Mouse (Mus musculus) urinary bladder, adult 2 months (tissue): ENCODE measurements around the gene Pbld2. TPM values are rescaled to one million over a fixed set of nuclear protein-coding genes. Genes with fewer than 3 reads are reported as not detected.

ENCODE experiments used
- DNase-seq: peaks from one replicate; pipeline ENCODE4 v3.0.0; 2022; ENCODE audit warnings: low spot score
- polyA plus RNA-seq: library from polyadenylated mRNA; depleted of rRNA; stranded (reverse); fragments of >200 nt; gene quantifications from 2 replicates; pipeline ENCODE4 v1.2.3, GENCODE M21; 2012; rRNA removed

Pbld2 gene
- polyA plus RNA-seq = 3.6 and 4.7 TPM in 2 replicates

DNA sequence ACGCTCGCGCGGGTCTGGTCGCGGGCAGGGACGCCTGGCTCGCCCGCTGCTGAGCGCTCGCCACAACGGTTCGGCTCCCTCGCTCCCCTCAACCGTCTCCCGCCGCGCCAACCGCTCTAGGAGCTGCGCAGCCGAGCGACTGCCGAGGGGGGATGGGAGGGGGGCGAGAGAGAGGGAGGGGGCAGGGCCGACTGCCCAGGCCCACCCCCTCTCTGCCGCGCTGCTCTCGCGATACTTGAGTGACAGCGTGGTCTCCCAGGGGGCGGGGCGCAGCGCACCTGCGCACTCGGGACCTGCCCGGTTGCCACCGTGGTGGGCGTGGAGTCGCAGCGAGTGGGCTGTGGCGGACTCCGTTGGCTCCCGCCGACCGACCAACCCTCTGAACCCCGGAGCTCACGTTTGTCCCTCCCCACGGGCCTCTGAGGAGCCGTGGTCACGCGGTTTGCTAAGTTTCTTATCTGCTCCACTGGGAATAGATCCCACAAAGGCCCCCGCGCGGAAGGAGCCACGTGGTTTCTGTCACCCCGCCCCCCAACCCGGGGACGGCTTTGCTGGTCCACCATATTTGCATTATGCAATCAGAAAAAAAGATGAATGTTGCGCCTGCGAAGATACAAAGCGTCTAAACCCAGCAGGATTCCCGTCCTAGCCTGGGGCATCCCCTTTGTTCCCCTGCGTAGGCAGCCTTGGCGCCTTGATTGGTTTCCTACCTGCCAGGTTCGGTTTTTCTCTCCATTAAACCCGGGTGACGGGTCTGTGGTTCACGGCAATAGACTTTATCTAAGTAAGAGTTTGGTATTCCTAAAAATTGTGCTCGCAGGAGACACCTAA, at the start of gene Pbld2, which contains the start of gene Hnrnph3:
TSS of gene Pbld2 (plus strand) at position 567 of the 831 bp plus-strand sequence.
TSS of gene Hnrnph3 (minus strand) at position 469 of the 831 bp plus-strand sequence.
- DNase-seq = peak; percentile 99

- DNase-seq = no peak
Observed at GRCm38 (mm10) chr10:62979667-62980038, 44.5 kb upstream of the Pbld2 start.

DNA sequence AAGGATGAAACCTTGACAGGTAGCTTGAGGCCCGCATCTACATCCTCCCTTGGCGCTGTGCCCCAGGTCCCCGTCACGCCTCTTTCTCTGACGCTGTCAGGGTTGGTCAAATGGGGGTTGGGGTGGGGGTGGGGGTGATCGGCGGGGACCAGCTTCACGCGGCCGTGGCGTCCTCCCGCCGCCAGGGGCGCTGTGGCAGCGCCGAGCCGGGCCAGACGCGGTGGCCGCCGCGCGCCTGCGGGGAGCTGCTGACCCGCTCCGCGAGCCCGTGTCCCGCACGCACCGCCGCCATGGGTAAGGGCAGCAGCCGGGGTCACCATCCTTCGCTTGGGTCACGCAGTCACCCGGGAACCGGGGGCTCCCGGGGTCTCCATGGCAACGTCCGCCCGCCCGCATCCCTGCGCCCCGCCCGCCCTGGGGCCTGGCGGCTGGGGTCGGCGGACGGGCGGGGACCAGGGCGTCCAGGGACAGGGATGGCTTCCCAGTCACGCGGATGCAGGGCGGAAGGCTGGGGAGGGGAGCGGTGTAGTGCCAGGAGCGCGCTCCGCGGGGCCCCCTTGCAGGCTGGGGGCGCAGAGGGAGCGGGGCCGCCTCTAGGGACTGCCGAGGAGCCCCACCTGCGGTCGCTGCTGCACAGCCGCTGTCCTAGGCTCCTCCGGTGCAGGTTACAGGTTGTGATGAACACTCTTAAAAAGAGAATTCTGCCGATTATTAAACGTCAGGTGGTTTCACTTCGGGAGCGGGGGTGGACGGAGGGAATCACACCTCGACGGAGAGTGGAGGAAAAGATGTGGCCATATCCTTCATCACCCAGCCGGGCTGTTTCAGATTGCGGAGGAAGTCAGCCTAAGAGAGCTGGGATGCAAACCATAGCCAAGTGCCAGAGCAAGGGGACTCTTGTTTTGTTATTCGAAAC, 43.8 kb upstream of the Pbld2 start, which contains the start of gene Rufy2:
TSS of gene Rufy2 (plus strand) at position 185 of the 916 bp plus-strand sequence.
- DNase-seq = peak; percentile 78

DNA sequence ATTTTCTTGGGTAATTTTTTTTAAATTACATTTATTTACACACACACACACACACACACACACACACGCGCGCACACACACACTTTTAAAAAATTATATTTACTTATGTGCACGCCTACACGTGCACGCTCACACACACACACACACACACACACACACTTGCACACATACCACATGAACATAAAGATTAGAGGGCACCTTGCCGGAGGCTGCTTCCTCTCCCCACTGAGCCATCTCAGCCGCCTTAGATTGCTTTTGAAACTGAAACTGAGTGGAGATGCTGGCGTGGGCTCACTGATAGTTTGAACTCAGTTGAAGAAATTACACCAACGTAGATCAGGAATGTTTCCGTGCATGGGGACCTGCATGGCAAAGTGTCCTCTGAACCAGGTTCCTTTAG, 40.0 kb upstream of the Pbld2 start:
- no peak for DNase-seq

GRCm38 (mm10) chr10:62984495-62984894, 39.6 kb upstream of the Pbld2 start:
- DNase-seq = no peak

DNA sequence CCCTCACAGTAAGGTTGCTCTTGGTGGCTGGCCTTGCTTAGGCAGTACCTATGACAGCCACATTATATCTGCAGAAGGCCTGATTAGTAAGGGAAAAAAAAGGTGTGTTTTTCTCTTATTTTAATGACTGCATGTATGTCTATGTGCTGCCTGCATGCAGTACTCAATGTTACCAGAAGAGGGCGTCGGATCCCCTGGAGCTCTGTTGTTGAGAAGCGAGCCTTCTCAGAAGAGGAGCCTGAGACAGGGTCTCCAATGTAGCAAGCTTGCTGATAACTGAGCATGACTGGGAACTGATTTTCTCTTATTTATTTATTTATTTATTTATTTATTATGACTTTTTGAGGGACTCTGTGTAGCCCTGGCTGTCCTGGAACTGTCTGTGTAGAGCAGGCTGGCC, 36.8 kb upstream of the Pbld2 start:
- no peak for DNase-seq

- no peak for DNase-seq
Observed at GRCm38 (mm10) chr10:62990636-62991035, 33.5 kb upstream of the Pbld2 start.

GRCm38 (mm10) chr10:62993991-62994390, 30.1 kb upstream of the Pbld2 start:
- no peak for DNase-seq

- DNase-seq = no peak
Observed at GRCm38 (mm10) chr10:63000584-63000983, 23.5 kb upstream of the Pbld2 start.

DNA sequence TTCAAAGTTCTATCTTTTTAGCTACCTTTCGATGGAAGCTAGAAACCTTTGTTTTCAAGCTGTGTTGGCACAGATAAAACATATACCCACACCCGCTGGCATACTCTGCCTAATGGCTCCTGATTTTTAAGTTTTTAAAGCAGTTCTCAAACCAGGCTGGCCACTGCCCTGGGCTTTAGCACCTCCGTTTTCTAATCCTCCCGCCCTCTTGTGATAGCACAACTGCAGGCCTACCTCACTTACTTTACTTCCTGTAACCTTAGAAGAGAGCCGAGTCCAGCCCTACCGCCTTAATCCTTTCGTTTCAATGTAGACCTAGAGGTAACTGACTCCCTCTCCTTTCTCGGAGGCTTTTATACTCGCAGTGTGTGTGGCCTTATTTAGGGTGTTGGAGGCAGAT, 20.9 kb upstream of the Pbld2 start:
- no peak for DNase-seq

GRCm38 (mm10) chr10:63004556-63004955, 19.6 kb upstream of the Pbld2 start:
- no peak for DNase-seq

DNA sequence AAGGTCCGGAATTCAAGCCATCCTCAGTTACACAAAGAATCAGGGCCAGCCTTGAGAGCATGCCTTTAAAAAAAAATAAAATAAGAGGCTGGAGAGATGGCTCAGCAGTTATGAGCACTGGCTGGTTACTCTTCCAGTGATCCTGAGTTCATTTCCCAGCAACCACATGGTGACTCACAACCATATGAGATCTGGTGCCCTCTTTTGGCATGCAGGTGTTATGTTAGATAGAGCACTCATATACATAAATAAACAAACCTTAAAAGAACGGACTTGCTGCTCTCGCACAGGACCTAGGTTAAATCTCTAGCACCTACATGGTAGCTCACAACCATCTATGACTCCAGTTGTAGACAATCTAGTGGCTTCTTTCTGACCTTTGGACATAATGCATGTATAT, 15.9 kb upstream of the Pbld2 start:
- no peak for DNase-seq

- DNase-seq = no peak
Observed at GRCm38 (mm10) chr10:63010268-63010667, 13.8 kb upstream of the Pbld2 start.

- DNase-seq = no peak
Observed at GRCm38 (mm10) chr10:63011556-63011955, 12.6 kb upstream of the Pbld2 start.

DNA sequence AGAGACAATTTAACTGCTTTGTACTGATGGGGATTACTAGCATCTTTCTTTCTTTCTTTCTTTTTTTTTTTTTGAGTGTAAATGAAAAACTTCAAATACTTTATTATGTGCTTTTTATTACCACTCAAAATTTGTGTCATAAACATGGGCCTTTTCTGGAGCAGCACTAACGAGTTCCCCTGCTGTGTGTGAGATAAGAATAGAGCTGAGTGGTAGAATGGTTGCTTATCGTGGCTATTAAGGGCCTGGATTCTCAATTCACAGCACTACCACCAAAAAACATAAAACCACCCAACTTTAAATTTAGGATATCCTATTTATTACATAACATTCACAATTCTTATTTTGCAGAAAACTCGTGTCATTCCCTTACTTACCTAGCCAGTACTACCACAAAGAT, 10.6 kb upstream of the Pbld2 start:
- no peak for DNase-seq

DNA sequence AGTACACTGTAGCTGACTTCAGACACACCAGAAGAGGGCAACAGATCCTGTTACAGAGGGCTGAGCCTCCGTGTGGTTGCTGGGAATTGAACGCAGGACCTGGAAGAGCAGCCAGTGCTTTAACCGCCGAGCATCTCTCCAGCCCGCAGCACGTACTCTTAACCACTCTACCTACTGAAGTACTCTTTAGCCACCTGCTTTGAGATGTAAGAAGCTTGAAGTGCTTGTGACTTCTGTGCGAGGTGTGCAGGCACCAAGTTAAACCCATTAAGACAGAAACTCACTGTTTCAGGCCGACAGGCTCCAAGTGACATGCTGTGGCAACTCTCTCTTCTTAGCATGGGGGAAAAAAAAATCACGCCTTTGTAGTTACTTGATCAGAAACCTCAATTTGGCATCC, 9.9 kb upstream of the Pbld2 start:
- DNase-seq = no peak

DNA sequence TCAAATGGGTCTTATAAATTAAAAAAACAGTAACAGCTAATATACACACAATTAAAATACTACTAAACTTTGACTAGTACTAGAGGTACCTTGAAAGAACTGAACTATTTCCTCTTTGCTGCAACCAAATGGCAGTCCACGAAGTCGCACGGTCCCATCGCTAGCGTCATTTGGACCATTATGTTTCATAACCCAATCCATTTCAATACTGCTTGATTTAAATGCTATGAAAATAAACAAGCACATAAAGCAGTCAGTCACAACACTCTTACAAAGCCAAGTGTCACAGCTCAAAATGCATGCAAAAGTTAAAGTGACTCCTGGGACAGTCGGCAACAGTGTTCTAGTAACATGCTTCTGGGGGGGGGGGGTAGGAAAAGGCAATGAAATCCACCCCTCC, 4.8 kb upstream of the Pbld2 start:
- no peak for DNase-seq

DNA sequence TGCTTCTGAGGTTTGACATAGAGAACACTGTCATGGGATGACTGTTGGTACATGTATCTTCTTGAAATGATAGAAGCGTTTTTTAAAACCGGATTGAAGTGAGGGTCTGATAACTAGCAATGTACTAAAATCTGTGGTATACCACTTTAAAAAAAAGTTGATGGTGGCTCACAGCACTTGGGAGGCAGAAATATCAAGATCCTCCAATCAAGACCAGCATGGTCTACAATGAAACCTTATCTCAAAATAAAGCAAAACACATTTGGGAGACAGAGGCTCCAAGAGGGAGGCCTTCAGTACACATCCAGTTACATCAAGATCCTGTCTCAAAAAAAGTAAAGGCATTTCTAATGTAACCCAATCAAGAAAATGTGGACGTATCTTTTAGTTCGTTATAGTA, 2.4 kb upstream of the Pbld2 start:
- DNase-seq = no peak

DNA sequence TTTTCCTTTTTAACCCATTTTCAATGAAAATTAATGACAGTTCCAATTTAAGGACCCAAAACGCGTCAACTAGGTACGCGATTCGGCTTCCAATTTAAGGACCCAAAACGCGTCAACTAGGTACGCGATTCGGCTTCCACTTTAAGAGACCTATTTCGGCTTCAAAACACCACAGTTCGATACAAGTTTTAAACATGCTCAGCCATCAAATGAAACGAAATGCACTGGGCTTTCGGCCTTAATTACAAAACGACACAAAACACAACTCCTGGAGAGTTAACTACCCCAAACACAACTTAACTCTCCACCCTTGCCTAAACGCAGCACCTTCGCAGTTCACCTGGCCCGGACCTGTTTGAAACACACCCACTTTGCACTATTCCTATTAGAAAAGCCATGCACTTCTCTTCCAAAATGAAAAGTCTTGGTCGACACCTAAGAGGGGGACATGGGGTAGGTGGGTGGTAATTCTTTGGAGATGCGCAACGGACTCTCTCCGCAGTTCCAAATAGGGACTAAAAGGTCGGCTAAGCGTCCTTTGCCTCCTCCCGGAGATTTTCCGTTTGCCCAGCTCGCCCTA, 1.5 kb upstream of the Pbld2 start:
- no peak for DNase-seq

DNA sequence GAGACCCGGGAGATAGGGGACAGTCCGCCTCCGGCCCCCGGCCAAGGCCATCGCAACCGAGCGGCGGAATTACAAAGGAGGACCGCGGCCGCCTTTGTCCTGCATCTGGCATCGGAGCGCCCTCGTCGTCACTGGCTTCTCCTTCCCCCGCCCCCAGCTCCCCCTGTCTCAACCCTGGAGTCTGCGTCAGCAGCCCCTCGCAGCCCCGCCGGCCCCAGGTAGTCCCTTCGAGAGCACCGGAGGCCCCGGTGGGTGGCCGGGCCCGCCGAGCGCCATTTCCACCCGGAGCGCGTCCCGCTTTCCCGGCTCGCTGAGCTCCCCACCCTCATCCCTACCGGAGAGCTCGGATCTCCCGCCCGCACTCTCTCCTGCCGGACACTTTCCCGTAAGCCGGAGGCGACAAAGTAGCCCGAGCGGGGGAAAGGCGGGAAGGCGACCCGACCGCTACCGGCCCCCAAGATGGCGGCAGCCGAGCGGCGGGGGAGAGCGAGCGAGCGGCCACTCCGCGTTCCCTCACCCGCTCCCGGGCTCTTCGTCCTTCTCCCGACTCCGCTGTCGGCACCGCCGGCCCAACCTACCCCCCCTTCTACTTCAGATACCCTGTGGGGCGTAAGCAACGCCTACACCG, 880 bp upstream of the Pbld2 start:
- DNase-seq = peak; percentile 68

- no peak for DNase-seq
Observed at GRCm38 (mm10) chr10:63024580-63024910, 430 bp downstream of the Pbld2 start.

DNA sequence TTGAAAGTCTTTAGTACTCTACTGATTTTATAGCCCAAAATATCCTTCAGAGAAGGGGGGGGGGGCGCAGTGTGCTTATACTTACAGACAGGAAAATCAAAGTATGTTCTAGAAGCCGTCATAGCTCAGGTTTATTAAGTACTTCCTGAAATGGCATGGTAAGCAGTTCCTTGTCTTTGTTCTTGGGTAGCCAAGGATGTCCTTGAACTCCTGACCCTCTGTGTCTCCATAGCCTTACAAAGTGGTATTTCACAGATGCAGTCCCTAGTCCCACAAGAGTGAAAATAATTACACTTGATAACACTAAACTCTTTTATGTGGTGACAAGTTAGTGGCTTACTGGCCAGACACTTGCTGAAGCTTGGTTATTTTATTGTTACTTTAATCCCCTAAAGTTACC, 901 bp downstream of the Pbld2 start:
- no peak for DNase-seq
